Mouse (Mus musculus) MEL (cell line): ENCODE results near the gene Mei1.

ENCODE experiments used
- CTCF ChIP-seq, 3 experiments: IDR thresholded peaks in 2 of 3; conservative IDR thresholded peaks in 1 of 3; 2 replicates each; pipeline ENCODE4 v1.5.1; 2011 to 2012; ENCODE audit warnings: low read length in 3 of 3, low read depth in 2 of 3, mild to moderate bottlenecking in 2 of 3, improper control_type of control experiment in 1 of 3, inconsistent platforms in 1 of 3, mixed read lengths in 1 of 3, moderate library complexity in 1 of 3; ENCODE audit not compliant: control insufficient read depth in 1 of 3, insufficient read depth in 1 of 3, poor library complexity in 1 of 3, severe bottlenecking in 1 of 3
- EP300 ChIP-seq, 2 experiments: IDR thresholded peaks; 2 replicates each; pipeline ENCODE4 v1.6.1; 2011; ENCODE audit warnings: improper control_type of control experiment in 2 of 2, low read length in 2 of 2, low read depth in 1 of 2, mild to moderate bottlenecking in 1 of 2
- MYB ChIP-seq: IDR thresholded peaks from 2 replicates; pipeline ENCODE4 v1.6.1; 2011; ENCODE audit warnings: mild to moderate bottlenecking, low read depth, low read length, improper control_type of control experiment
- MYC ChIP-seq: IDR thresholded peaks from 2 replicates; pipeline ENCODE4 v1.6.1; 2011; ENCODE audit warnings: low read depth, mild to moderate bottlenecking, low read length, improper control_type of control experiment, moderate library complexity
- POLR2A ChIP-seq, 2 experiments: IDR thresholded peaks; 2 replicates each; pipeline ENCODE4 v1.6.1; 2011 to 2012; ENCODE audit warnings: low read length in 2 of 2, mild to moderate bottlenecking in 2 of 2, control low read depth in 1 of 2, improper control_type of control experiment in 1 of 2, low read depth in 1 of 2, moderate library complexity in 1 of 2; ENCODE audit not compliant: control insufficient read depth in 1 of 2, insufficient read depth in 1 of 2, poor library complexity in 1 of 2
- RCOR1 ChIP-seq: IDR thresholded peaks from 2 replicates; pipeline ENCODE4 v1.6.1; 2012; ENCODE audit warnings: low read depth, mild to moderate bottlenecking, inconsistent platforms, low read length, improper control_type of control experiment
- SIN3A ChIP-seq: IDR thresholded peaks from 2 replicates; pipeline ENCODE4 v1.6.1; 2012; ENCODE audit warnings: low read length, improper control_type of control experiment, inconsistent platforms
- ZKSCAN1 ChIP-seq: IDR thresholded peaks from 2 replicates; pipeline ENCODE4 v1.6.1; 2012; ENCODE audit warnings: low read depth, mild to moderate bottlenecking, inconsistent platforms, low read length, improper control_type of control experiment, moderate library complexity

DNA sequence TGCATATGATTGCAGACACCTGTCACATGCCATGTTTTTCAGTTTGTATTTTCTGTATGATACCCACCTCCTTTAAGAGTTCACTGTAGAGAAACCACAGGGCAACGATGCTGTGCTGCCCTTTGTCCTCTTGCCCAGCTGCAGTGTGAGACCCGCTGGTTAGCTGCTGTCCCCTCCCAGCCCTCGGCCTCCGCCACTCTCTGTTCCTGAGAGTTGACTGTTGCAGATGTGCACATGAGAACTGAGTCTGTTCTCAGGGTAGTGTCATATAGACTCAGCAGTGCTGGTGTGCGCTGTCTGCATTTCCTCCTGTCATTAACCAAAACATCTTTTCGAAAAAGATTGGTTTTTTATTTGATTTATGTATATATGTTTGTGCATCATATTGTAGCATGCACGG is 37.4 kb upstream of the Mei1 start:
- TF ChIP-seq POLR2A (IDR thresholded peaks at IDR 0.05; ENCODE audit: control insufficient read depth in 1 of 2, insufficient read depth in 1 of 2, low read depth in 1 of 2, low read length in 2 of 2, poor library complexity in 1 of 2): no peak
- TF ChIP-seq CTCF (IDR thresholded peaks at IDR 0.05 in 2 of 3, conservative IDR thresholded peaks at IDR 0.05 in 1 of 3; ENCODE audit: control insufficient read depth in 1 of 3, insufficient read depth in 1 of 3, low read depth in 2 of 3, low read length in 3 of 3, poor library complexity in 1 of 3, severe bottlenecking in 1 of 3): no peak
- no peak for TF ChIP-seq MYC
- TF ChIP-seq MYB: no peak
- no peak for TF ChIP-seq EP300 (IDR thresholded peaks at IDR 0.05; ENCODE audit: low read depth in 1 of 2, low read length in 2 of 2)
- no peak for TF ChIP-seq SIN3A
- TF ChIP-seq ZKSCAN1: no peak
- no peak for TF ChIP-seq RCOR1
